Mouse (Mus musculus) forebrain, postnatal 0 days (tissue): ENCODE results near the gene Tet2. TPM values are rescaled to one million over a fixed set of nuclear protein-coding genes. Genes with fewer than 3 reads are reported as not detected.

Experiments
- ATAC-seq: fragments of 200-750 bp; cut with Nextera tagmentation; 2 replicates; pipeline ENCODE4 v1.8.0; 2017; ENCODE audit warnings: mild to moderate bottlenecking, moderate library complexity
- DNase-seq: peaks from one replicate; pipeline ENCODE4 v3.0.0-alpha.2; 2015
- H3K27ac ChIP-seq: fragments of 300-500 bp; sonication (generic); 2 replicates; pipeline ENCODE4 v1.5.1; 2014; ENCODE audit warnings: low read depth, mild to moderate bottlenecking, antibody characterized with exemption, low read length, moderate library complexity, mixed read lengths
- H3K27me3 ChIP-seq: fragments of 300-500 bp; sonication (generic); 2 replicates; pipeline ENCODE4 v1.6.1; 2014; ENCODE audit warnings: mild to moderate bottlenecking, low read length, mixed read lengths; ENCODE audit not compliant: insufficient read depth
- H3K36me3 ChIP-seq: fragments of 300-500 bp; sonication (generic); 2 replicates; pipeline ENCODE4 v1.6.1; 2014; ENCODE audit warnings: mild to moderate bottlenecking, moderate library complexity; ENCODE audit not compliant: insufficient read depth
- H3K4me1 ChIP-seq: fragments of 300-500 bp; sonication (generic); 2 replicates; pipeline ENCODE4 v1.6.1; 2014; ENCODE audit warnings: antibody characterized with exemption; ENCODE audit not compliant: insufficient read depth
- H3K4me2 ChIP-seq: fragments of 300-500 bp; sonication (generic); 2 replicates; pipeline ENCODE4 v1.6.1; 2014; ENCODE audit warnings: low read depth, mild to moderate bottlenecking, moderate library complexity
- H3K4me3 ChIP-seq: fragments of 300-500 bp; sonication (generic); 2 replicates; pipeline ENCODE4 v1.5.1; 2014; ENCODE audit warnings: low read depth, low read length, mixed read lengths
- H3K9ac ChIP-seq: fragments of 300-500 bp; sonication (generic); 2 replicates; pipeline ENCODE4 v1.6.1; 2014; ENCODE audit warnings: mild to moderate bottlenecking
- H3K9me3 ChIP-seq: fragments of 300-500 bp; sonication (generic); 2 replicates; pipeline ENCODE4 v1.6.1; 2016; ENCODE audit warnings: low read length
- CTCF ChIP-seq: sonication (generic); IDR thresholded peaks from 2 replicates; pipeline ENCODE4 v1.5.1; 2016; ENCODE audit warnings: antibody characterized with exemption, control low read depth, low read depth
- WGBS: fragments of 180-500 bp; shearing (Covaris S2); extraction: QIAGEN DNeasy Blood & Tissue Kit; methylation state at CpG from one replicate; pipeline ENCODE4 v1.1.7; 2014; 5-methylcytosine and 5-hydroxymethylcytosine counted together
- polyA plus RNA-seq: library from polyadenylated mRNA; unstranded; fragments of >200 nt; fragmentation: Nextera tagmentation; extraction: Ambion mirVana; gene quantifications from 2 replicates; pipeline ENCODE4 v1.2.1, GENCODE M21; 2015
- total RNA-seq: library from RNA; depleted of rRNA; stranded (reverse); fragments of >200 nt; gene quantifications from 2 replicates; pipeline ENCODE4 v1.2.3, GENCODE M21; 2014

Tet2 gene
- total and polyA plus RNA-seq, 2 experiments from 2014 or later = 11.8 to 49.6 TPM

GRCm38 (mm10) chr3:133482887-133483286 lies 62.1 kb downstream of the Tet2 start:
- ATAC-seq = peak; percentile 66
- H3K4me2 ChIP-seq = no peak overlapping the region
- H3K27ac ChIP-seq = no peak overlapping the region
- DNase-seq = peak; percentile 29
- TF ChIP-seq CTCF = no peak
- H3K9me3 ChIP-seq = no peaks in the 10 kb centered on the region
- H3K4me3 ChIP-seq = no peak overlapping the region
- 37% methylated on average over 1 of the region's 1 CpGs for WGBS
- H3K4me1 ChIP-seq = no peaks in the 10 kb centered on the region
- H3K9ac ChIP-seq = no peak overlapping the region
- peaks cover 49% of the 10 kb centered on the region for H3K36me3 ChIP-seq
- no peaks in the 10 kb centered on the region for H3K27me3 ChIP-seq

- no peak for TF ChIP-seq CTCF
- WGBS = 88% methylated on average over 3 of the region's 3 CpGs
- Histone ChIP-seq H3K4me2 (no peak overlapping the region), H3K36me3 (peaks cover 24% of the 10 kb centered on the region), H3K27me3 (no peaks in the 10 kb centered on the region), H3K4me3 (no peak overlapping the region), H3K9me3 (no peaks in the 10 kb centered on the region), H3K9ac (no peak overlapping the region), H3K27ac (no peak overlapping the region), H3K4me1 (no peaks in the 10 kb centered on the region)
- ATAC-seq (no peak), DNase-seq (no peak)
These were observed 66.0 kb downstream of the Tet2 start for GRCm38 (mm10) chr3:133478987-133479386.

- ATAC-seq = peak; percentile 60
- WGBS = 33% methylated on average over 1 of the region's 1 CpGs
- H3K4me2 ChIP-seq = no peak overlapping the region
- H3K27ac ChIP-seq = no peak overlapping the region
- peaks cover 39% of the 10 kb centered on the region for H3K36me3 ChIP-seq
- DNase-seq = no peak
- H3K27me3 ChIP-seq = no peaks in the 10 kb centered on the region
- no peak overlapping the region for H3K9ac ChIP-seq
- H3K4me3 ChIP-seq = no peak overlapping the region
- no peak for TF ChIP-seq CTCF
- H3K4me1 ChIP-seq = no peaks in the 10 kb centered on the region
- H3K9me3 ChIP-seq = no peaks in the 10 kb centered on the region
These were observed 71.2 kb downstream of the Tet2 start for GRCm38 (mm10) chr3:133473781-133474180.

GRCm38 (mm10) chr3:133471101-133471500 lies 73.8 kb downstream of the Tet2 start:
- no peaks in the 10 kb centered on the region for H3K4me1 ChIP-seq
- H3K36me3 ChIP-seq = peaks cover 63% of the 10 kb centered on the region
- no peak overlapping the region for H3K4me3 ChIP-seq
- 89% methylated on average over 4 of the region's 4 CpGs for WGBS
- TF ChIP-seq CTCF = no peak
- no peaks in the 10 kb centered on the region for H3K9me3 ChIP-seq
- H3K4me2 ChIP-seq = no peak overlapping the region
- ATAC-seq (no peak), DNase-seq (no peak)
- no peaks in the 10 kb centered on the region for H3K27me3 ChIP-seq
- no peak overlapping the region for H3K9ac ChIP-seq
- no peak overlapping the region for H3K27ac ChIP-seq

- 0 out of 2 replicates have a peak, but pooled peaks have one; percentile 3 for TF ChIP-seq CTCF
- Histone ChIP-seq H3K4me1 (no peaks in the 10 kb centered on the region), H3K4me3 (no peak overlapping the region), H3K9me3 (no peaks in the 10 kb centered on the region), H3K27me3 (no peaks in the 10 kb centered on the region), H3K9ac (no peak overlapping the region), H3K36me3 (peaks cover 58% of the 10 kb centered on the region), H3K4me2 (no peak overlapping the region), H3K27ac (no peak overlapping the region)
- WGBS = 93% methylated on average over 7 of the region's 7 CpGs
- DNase-seq (no peak), ATAC-seq (no peak)
These were observed 76.1 kb downstream of the Tet2 start for GRCm38 (mm10) chr3:133468883-133469282.

GRCm38 (mm10) chr3:133463233-133463632 lies 81.7 kb downstream of the Tet2 start:
- DNase-seq = no peak
- H3K9me3 ChIP-seq = no peaks in the 10 kb centered on the region
- H3K4me1 ChIP-seq = no peaks in the 10 kb centered on the region
- no peak for TF ChIP-seq CTCF
- H3K4me2 ChIP-seq = no peak overlapping the region
- no peak for ATAC-seq
- H3K4me3 ChIP-seq = no peak overlapping the region
- H3K27ac ChIP-seq = no peak overlapping the region
- WGBS = 92% methylated on average over 3 of the region's 3 CpGs
- no peaks in the 10 kb centered on the region for H3K27me3 ChIP-seq
- H3K36me3 ChIP-seq = peaks cover 26% of the 10 kb centered on the region
- H3K9ac ChIP-seq = no peak overlapping the region

GRCm38 (mm10) chr3:133462485-133462884 lies 82.5 kb downstream of the Tet2 start:
- Histone ChIP-seq H3K27ac (no peak overlapping the region), H3K9ac (no peak overlapping the region), H3K36me3 (peaks cover 19% of the 10 kb centered on the region), H3K4me3 (no peak overlapping the region), H3K4me2 (no peak overlapping the region), H3K27me3 (no peaks in the 10 kb centered on the region), H3K4me1 (no peaks in the 10 kb centered on the region), H3K9me3 (no peaks in the 10 kb centered on the region)
- no peak for TF ChIP-seq CTCF
- DNase-seq = no peak
- ATAC-seq = no peak
- 87% methylated on average over 6 of the region's 6 CpGs for WGBS
